Mouse (Mus musculus) intestine, postnatal 0 days (tissue): Measurements from ENCODE around the gene Nat8l. TPM values are rescaled to one million over a fixed set of nuclear protein-coding genes. Genes with fewer than 3 reads are reported as not detected.
A peak's percentile ranks its signal among the peaks of the same experiment; 100 is the strongest.
"Not testable (repeated sequence)": the region's sequence is repeated elsewhere in the genome, so short reads cannot be mapped to it uniquely, and the experiment has no call there.

ENCODE experiments used
- ATAC-seq: fragments of 200-750 bp; cut with Nextera tagmentation; 2 replicates; pipeline ENCODE4 v1.8.0; 2017; ENCODE audit warnings: mild to moderate bottlenecking, moderate TSS enrichment, moderate library complexity
- H3K27ac ChIP-seq: fragments of 300-500 bp; sonication (generic); 2 replicates; pipeline ENCODE4 v1.5.1; 2014; ENCODE audit warnings: mild to moderate bottlenecking, low read depth, low read length, moderate library complexity
- H3K27me3 ChIP-seq: fragments of 300-500 bp; sonication (generic); replicated peaks from 2 replicates; pipeline ENCODE4 v1.6.1; 2014; ENCODE audit warnings: low read length, mixed read lengths; ENCODE audit not compliant: control insufficient read depth, insufficient read depth
- H3K36me3 ChIP-seq: fragments of 300-500 bp; sonication (generic); 2 replicates; pipeline ENCODE4 v1.6.1; 2014; ENCODE audit warnings: mild to moderate bottlenecking, moderate library complexity; ENCODE audit not compliant: control insufficient read depth, insufficient read depth
- H3K4me1 ChIP-seq: fragments of 300-500 bp; sonication (generic); replicated peaks from 2 replicates; pipeline ENCODE4 v1.6.1; 2014; ENCODE audit warnings: antibody characterized with exemption, low read length, mixed read lengths; ENCODE audit not compliant: control insufficient read depth, insufficient read depth
- H3K4me2 ChIP-seq: fragments of 300-500 bp; sonication (generic); replicated peaks from 2 replicates; pipeline ENCODE4 v1.6.1; 2014; ENCODE audit warnings: low read depth, mild to moderate bottlenecking, moderate library complexity
- H3K4me3 ChIP-seq: fragments of 300-500 bp; sonication (generic); 2 replicates; pipeline ENCODE4 v1.5.1; 2014; ENCODE audit warnings: low read depth, low read length
- H3K9ac ChIP-seq: fragments of 300-500 bp; sonication (generic); 2 replicates; pipeline ENCODE4 v1.6.1; 2014; ENCODE audit warnings: mild to moderate bottlenecking, low read depth, low read length
- H3K9me3 ChIP-seq: fragments of 300-500 bp; sonication (generic); 2 replicates; pipeline ENCODE4 v1.6.1; 2016; ENCODE audit warnings: mixed run types; ENCODE audit not compliant: control insufficient read depth
- CTCF ChIP-seq: sonication (generic); IDR thresholded peaks from 2 replicates; pipeline ENCODE4 v1.5.1; 2016; ENCODE audit warnings: low read depth, mild to moderate bottlenecking, control low read depth, antibody characterized with exemption, moderate library complexity
- WGBS: fragments of 180-500 bp; shearing (Covaris S2); extraction: QIAGEN DNeasy Blood & Tissue Kit; methylation state at CpG from one replicate; pipeline ENCODE4 v1.1.7; 2014; 5-methylcytosine and 5-hydroxymethylcytosine counted together
- polyA plus RNA-seq: library from polyadenylated mRNA; unstranded; fragments of >200 nt; fragmentation: Nextera tagmentation; extraction: Ambion mirVana; gene quantifications from 2 replicates; pipeline ENCODE4 v1.2.1, GENCODE M21; 2015

Gene Nat8l
- 0.10 TPM in 2 replicates for polyA plus RNA-seq

GRCm38 (mm10) chr5:33995843-33996693 lies at the start of gene Nat8l:
Gene Nat8l, plus strand, starts transcription at chr5:33995984.
- no peaks in the 10 kb centered on the region for H3K9me3 ChIP-seq
- H3K9ac ChIP-seq = peak within 1 kb of the TSS; percentile 8; the same call in 1 of the 2 replicates
- no peaks in the 10 kb centered on the region for H3K4me1 ChIP-seq
- WGBS = under 1% methylated on average over 88 of the region's 90 CpGs
- TF ChIP-seq CTCF = no peak
- no peak within 1 kb of the TSS for H3K27ac ChIP-seq
- peak within 1 kb of the TSS; percentile 96 for H3K4me2 ChIP-seq
- ATAC-seq = no peak
- H3K36me3 ChIP-seq = no peaks in the 10 kb centered on the region
- H3K27me3 ChIP-seq = peaks cover 56% of the 10 kb centered on the region
- peak within 1 kb of the TSS; percentile 56 for H3K4me3 ChIP-seq

DNA sequence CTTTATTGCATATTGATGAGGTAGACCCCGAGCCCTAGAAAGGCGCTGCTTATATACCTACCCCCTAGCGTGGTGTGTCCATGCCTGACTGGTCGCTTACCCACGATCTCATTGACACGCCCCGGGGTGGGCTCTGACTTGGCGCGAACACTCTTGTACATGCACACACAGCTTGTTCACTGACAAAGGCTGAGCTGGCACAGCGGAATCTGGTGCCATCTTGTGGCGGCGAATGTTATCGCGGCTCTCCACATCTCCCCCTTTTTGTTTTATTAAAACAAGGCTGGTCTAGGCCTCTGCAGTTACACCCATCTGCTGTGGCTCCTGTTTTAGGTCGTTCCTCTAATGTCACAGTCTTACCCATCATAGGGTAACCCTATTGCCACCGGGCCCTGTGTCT lies 48.7 kb upstream of the Nat8l start:
- peaks cover 14% of the 10 kb centered on the region; the same call in 1 of the 2 replicates for H3K9me3 ChIP-seq
- TF ChIP-seq CTCF = peak; percentile 35
- 89% methylated on average over 16 of the region's 16 CpGs for WGBS
- not testable (repeated sequence) for H3K27me3 ChIP-seq, H3K4me3 ChIP-seq, H3K4me2 ChIP-seq, ATAC-seq, H3K9ac ChIP-seq, H3K4me1 ChIP-seq, H3K36me3 ChIP-seq, H3K27ac ChIP-seq

- Histone ChIP-seq H3K36me3 (no peaks in the 10 kb centered on the region), H3K4me3 (no peak overlapping the region), H3K4me2 (no peak overlapping the region), H3K9me3 (peaks cover 11% of the 10 kb centered on the region; the same call in 1 of the 2 replicates), H3K27me3 (no peaks in the 10 kb centered on the region), H3K4me1 (no peaks in the 10 kb centered on the region), H3K27ac (no peak overlapping the region), H3K9ac (no peak overlapping the region)
- no peak for TF ChIP-seq CTCF
- WGBS = 83% methylated on average over 4 of the region's 4 CpGs
- no peak for ATAC-seq
Measured at GRCm38 (mm10) chr5:33948314-33948713, 47.5 kb upstream of the Nat8l start.

DNA sequence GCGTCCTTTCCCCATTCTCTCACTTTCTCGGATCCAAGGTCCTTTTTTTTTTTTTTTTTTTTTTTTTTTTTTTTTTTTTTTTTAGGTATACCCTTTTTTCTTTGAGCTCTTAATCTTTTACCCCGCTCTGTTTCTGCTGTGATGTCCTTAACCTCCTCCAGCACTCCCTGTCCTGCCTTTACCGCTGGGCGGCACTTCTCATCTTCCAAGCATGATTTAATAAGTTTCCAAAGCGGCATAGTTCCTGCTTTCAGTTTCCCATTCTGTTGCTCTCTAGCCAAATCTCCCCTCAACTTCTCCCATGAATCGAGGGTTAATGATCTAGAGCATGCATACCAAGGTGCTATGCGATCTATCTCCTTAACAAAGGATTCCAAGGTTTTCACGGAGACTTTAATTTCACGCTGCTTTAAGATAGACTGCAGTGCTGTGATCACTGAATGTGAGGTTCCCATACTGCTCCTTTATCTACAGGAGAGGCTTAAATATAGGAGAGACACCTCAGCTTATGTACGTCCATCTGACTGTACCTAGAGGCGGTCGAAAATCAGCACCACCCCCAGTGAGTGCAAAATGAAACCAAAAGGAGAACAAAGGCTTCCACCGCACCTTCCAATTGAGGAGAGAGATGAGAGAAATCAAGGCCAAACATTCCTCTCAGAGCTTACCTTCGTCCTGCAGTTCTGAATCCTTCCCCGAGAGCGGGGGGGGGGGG lies 42.2 kb upstream of the Nat8l start:
- H3K27me3 ChIP-seq = no peaks in the 10 kb centered on the region
- no peaks in the 10 kb centered on the region for H3K36me3 ChIP-seq
- no peak overlapping the region for H3K27ac ChIP-seq
- no peak overlapping the region for H3K4me2 ChIP-seq
- 89% methylated on average over 17 of the region's 17 CpGs for WGBS
- H3K9me3 ChIP-seq = no peaks in the 10 kb centered on the region
- ATAC-seq = no peak
- no peaks in the 10 kb centered on the region for H3K4me1 ChIP-seq
- TF ChIP-seq CTCF = no peak
- H3K9ac ChIP-seq = no peak overlapping the region
- H3K4me3 ChIP-seq = no peak overlapping the region

DNA sequence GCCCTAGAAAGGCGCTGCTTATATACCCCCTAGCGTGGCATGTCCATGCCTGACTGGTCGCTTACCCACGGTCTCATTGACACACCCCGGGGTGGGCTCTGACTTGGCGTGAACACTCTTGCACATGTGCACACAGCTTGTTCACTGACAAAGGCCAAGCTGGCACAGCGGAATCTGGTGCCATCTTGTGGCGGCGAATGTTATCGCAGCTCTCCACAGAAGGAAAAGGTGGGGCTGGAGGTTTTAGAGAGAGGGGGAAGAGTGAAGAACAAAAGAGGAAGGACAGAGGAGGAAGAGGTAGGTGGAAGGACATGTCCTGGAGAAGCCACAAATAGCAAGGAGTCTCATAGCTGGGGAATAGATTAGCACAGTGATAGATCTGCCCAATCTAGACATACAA lies 41.4 kb upstream of the Nat8l start:
- WGBS = 39% methylated on average over 10 of the region's 10 CpGs
- no peak for ATAC-seq

GRCm38 (mm10) chr5:33955868-33956267 lies 39.9 kb upstream of the Nat8l start:
- 81% methylated on average over 4 of the region's 4 CpGs for WGBS
- H3K4me1 ChIP-seq = no peaks in the 10 kb centered on the region
- no peak overlapping the region for H3K4me3 ChIP-seq
- H3K27me3 ChIP-seq = no peaks in the 10 kb centered on the region
- ATAC-seq = no peak
- H3K4me2 ChIP-seq = no peak overlapping the region
- no peak overlapping the region for H3K27ac ChIP-seq
- no peak overlapping the region for H3K9ac ChIP-seq
- no peaks in the 10 kb centered on the region for H3K9me3 ChIP-seq
- no peaks in the 10 kb centered on the region for H3K36me3 ChIP-seq
- no peak for TF ChIP-seq CTCF

More for the DNA sequence above, 41.4 kb upstream of the Nat8l start:
- H3K4me3 ChIP-seq = no peak overlapping the region
- peak; percentile 92 for TF ChIP-seq CTCF
- no peak overlapping the region; the same call in 1 of the 2 replicates for H3K4me2 ChIP-seq
- no peaks in the 10 kb centered on the region for H3K9me3 ChIP-seq
- no peak overlapping the region for H3K9ac ChIP-seq
- no peaks in the 10 kb centered on the region for H3K4me1 ChIP-seq
- no peaks in the 10 kb centered on the region for H3K27me3 ChIP-seq
- no peaks in the 10 kb centered on the region for H3K36me3 ChIP-seq
- no peak overlapping the region for H3K27ac ChIP-seq
